Mouse (Mus musculus) thymus, adult 2 months (tissue): ENCODE measurements around the gene Iffo2.

Source experiments
- CTCF ChIP-seq: fragments of 200-500 bp; IDR thresholded peaks from 2 replicates; pipeline ENCODE4 v1.5.1; 2012; ENCODE audit warnings: mild to moderate bottlenecking, control low read depth, low read length, moderate library complexity, borderline replicate concordance; ENCODE audit not compliant: control insufficient read depth, poor library complexity, insufficient read depth; ENCODE audit errors: extremely low read depth
- POLR2A ChIP-seq: fragments of 200-500 bp; IDR thresholded peaks from 2 replicates; pipeline ENCODE4 v1.6.1; 2012; ENCODE audit warnings: mild to moderate bottlenecking, low read length, control low read depth, moderate library complexity; ENCODE audit not compliant: control insufficient read depth, poor library complexity, insufficient read depth; ENCODE audit errors: extremely low read depth

GRCm38 (mm10) chr4:139540784-139541183 lies 10.4 kb downstream of the Iffo2 start:
- TF ChIP-seq CTCF: no peak
- no peak for TF ChIP-seq POLR2A
